Mouse (Mus musculus) embryonic facial prominence, embryonic 13.5 days (tissue): ENCODE data around the gene Gm17571. TPM values are rescaled to one million over a fixed set of nuclear protein-coding genes. Genes with fewer than 3 reads are reported as not detected.
A peak's percentile ranks its signal among the peaks of the same experiment; 100 is the strongest.

Experiments used
- ATAC-seq: fragments of 200-750 bp; cut with Nextera tagmentation; 2 replicates; pipeline ENCODE4 v1.8.0; 2017; ENCODE audit warnings: low read depth; ENCODE audit not compliant: insufficient number of reproducible peaks, insufficient read depth, low FRiP score, low TSS enrichment
- H3K27ac ChIP-seq: fragments of 300-500 bp; sonication (generic); 2 replicates; pipeline ENCODE4 v1.5.1; 2015; ENCODE audit warnings: moderate library complexity, mild to moderate bottlenecking, inconsistent platforms
- H3K27me3 ChIP-seq: fragments of 300-500 bp; sonication (generic); 2 replicates; pipeline ENCODE4 v1.6.1; 2015; ENCODE audit warnings: mild to moderate bottlenecking, inconsistent platforms
- H3K36me3 ChIP-seq: fragments of 300-500 bp; sonication (generic); 2 replicates; pipeline ENCODE4 v1.6.1; 2015; ENCODE audit warnings: mild to moderate bottlenecking, inconsistent platforms
- H3K4me1 ChIP-seq: fragments of 300-500 bp; sonication (generic); 2 replicates; pipeline ENCODE4 v1.6.1; 2015; ENCODE audit warnings: inconsistent platforms
- H3K4me2 ChIP-seq: fragments of 300-500 bp; sonication (generic); 2 replicates; pipeline ENCODE4 v1.6.1; 2015; ENCODE audit warnings: moderate library complexity, mild to moderate bottlenecking, inconsistent platforms
- H3K4me3 ChIP-seq: fragments of 300-500 bp; sonication (generic); 2 replicates; pipeline ENCODE4 v1.5.1; 2015; ENCODE audit warnings: mild to moderate bottlenecking, inconsistent platforms
- H3K9ac ChIP-seq: fragments of 300-500 bp; sonication (generic); 2 replicates; pipeline ENCODE4 v1.6.1; 2015; ENCODE audit warnings: mild to moderate bottlenecking, inconsistent platforms
- H3K9me3 ChIP-seq: fragments of 300-500 bp; sonication (generic); 2 replicates; pipeline ENCODE4 v1.6.1; 2016; ENCODE audit warnings: inconsistent platforms
- WGBS: fragments of 180-500 bp; shearing (Covaris S2); methylation state at CpG from one replicate; pipeline ENCODE4 v1.1.7; 2015; ENCODE audit warnings: mixed read lengths; 5-methylcytosine and 5-hydroxymethylcytosine counted together
- polyA plus RNA-seq: library from polyadenylated mRNA; unstranded; fragments of >200 nt; fragmentation: Nextera tagmentation; extraction: Ambion mirVana; gene quantifications from 2 replicates; pipeline ENCODE4 v1.2.1, GENCODE M21; 2015

Gm17571 gene
- polyA plus RNA-seq, 1 experiment from 2014 or later, result not detected

DNA sequence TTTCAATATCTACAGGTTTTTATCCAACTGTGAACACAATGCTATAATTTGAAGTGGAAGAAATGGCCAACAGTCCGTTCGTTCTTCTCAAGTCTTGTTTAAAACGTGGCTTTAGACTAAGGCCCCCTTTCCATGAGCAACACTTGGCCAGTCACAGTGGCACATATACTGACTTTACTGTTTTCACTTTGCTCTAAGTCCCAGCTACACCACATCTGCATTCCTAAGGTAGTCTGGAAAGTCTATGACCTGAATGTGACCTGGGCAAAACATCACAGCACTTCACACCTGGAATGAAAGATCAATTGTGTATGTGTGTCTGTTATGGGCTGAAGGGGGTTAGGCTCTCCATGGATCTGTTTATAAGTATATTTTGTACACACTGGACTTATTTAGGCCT lies 2.2 kb upstream of the Gm17571 start:
- Histone ChIP-seq H3K9ac (no peak overlapping the region), H3K27ac (no peak overlapping the region), H3K4me1 (peaks cover 8% of the 10 kb centered on the region; the same call in 1 of the 2 replicates), H3K27me3 (no peaks in the 10 kb centered on the region), H3K4me3 (no peak overlapping the region), H3K9me3 (no peaks in the 10 kb centered on the region), H3K4me2 (no peak overlapping the region), H3K36me3 (no peaks in the 10 kb centered on the region)
- WGBS, result 80% methylated on average over 3 of the region's 3 CpGs
- no peak for ATAC-seq

DNA sequence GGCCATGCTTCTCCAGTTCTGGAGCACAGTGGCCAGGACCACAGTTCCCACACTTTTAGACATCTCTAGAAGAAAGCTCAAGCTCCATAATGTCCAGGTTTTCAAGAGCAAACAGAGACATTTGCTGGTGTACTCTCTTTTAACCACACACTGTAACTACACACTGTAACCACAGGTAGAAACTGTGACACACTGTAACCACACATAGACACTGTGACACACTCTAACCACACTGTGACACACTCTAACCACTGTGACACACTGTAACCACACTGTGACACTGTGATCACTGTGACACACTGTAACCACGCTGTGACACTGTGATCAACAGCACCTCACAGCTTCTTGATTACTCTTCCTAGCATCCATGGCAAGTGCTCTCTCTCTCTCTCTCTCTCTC lies 317 bp downstream of the Gm17571 start:
- Histone ChIP-seq H3K4me2 (no peak overlapping the region), H3K9ac (no peak overlapping the region), H3K36me3 (no peaks in the 10 kb centered on the region), H3K4me3 (no peak overlapping the region), H3K9me3 (no peaks in the 10 kb centered on the region), H3K27me3 (no peaks in the 10 kb centered on the region), H3K4me1 (peaks cover 8% of the 10 kb centered on the region; the same call in 1 of the 2 replicates), H3K27ac (no peak overlapping the region)
- 84% methylated on average over 1 of the region's 1 CpGs for WGBS
- no peak for ATAC-seq

DNA sequence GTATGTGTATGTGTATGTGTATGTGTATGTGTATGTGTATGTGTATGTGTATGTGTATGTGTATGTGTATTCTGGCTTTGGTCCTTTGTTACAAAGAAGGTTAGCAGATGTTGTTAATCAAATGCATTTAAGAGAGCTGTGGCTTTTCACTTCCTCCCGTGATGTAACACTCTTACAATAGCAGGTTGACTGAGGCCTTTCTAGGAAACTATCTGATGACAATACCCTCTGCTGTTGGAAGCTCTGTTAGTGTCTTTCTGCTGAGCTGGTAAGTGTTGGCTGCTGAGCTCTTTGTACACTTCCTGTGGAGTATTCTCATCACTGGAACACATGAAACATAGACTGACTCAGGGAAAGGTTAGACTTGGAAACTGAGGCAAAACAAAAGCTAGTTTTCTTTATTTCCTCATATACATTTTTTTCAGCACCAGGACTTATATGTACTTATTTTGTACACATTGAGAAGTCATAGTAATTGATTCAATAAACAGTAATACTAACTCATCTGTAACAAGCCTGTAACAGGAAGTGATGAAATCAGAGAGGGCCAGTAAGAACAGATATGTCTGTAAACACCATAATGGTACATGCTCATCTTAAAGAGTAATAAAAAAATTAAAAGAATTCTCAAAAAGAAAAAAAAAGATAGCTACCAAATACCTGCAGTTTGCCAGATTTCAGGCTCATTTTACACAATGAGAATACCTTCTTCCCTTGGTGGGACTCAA lies 2.9 kb downstream of the Gm17571 start:
- Histone ChIP-seq H3K27ac (no peak overlapping the region), H3K4me1 (peaks cover 5% of the 10 kb centered on the region; the same call in 1 of the 2 replicates), H3K27me3 (no peaks in the 10 kb centered on the region), H3K4me2 (no peak overlapping the region), H3K9me3 (no peaks in the 10 kb centered on the region), H3K36me3 (no peaks in the 10 kb centered on the region), H3K9ac (no peak overlapping the region), H3K4me3 (no peak overlapping the region)
- ATAC-seq, result no peak
- WGBS, result 25% methylated on average over 1 of the region's 1 CpGs

DNA sequence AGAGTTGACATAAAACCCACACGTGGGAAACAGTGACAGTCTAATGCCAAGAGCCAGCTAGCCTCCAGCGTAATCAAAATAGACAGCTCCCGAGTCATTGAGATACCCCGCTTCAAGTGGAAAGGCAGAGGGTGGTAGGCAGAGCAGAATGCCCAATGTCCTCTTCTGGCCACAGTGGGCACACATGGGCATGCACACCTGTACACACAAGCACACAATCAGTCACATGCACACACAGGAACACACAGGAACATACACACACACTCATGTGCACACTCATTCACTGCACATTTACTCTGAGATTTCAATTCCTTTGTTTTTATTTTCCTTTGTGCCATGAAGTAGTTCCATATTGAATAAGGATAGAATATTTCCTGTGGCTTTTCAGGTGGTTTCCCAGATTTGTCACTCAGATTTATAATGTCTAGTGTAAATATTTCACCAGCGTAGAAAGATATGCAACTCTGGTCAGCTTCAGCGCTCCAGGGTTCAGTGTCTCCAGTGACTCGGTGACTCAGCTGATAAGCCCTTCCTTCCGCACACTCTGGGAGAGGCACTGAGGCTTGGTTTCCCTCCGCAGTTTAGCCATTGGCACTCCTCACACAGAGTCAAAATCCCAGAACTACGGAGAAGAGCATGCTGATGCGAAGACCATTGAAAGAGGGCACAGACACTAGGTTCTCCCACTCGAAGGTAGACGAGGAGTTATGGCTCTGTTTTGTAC lies 4.4 kb downstream of the Gm17571 start:
- Histone ChIP-seq H3K27me3 (no peaks in the 10 kb centered on the region), H3K36me3 (no peaks in the 10 kb centered on the region), H3K4me2 (no peak overlapping the region), H3K9ac (no peak overlapping the region), H3K4me1 (peaks cover 5% of the 10 kb centered on the region; the same call in 1 of the 2 replicates), H3K9me3 (no peaks in the 10 kb centered on the region), H3K27ac (no peak overlapping the region), H3K4me3 (no peak overlapping the region)
- ATAC-seq, result no peak
- 83% methylated on average over 13 of the region's 13 CpGs for WGBS

DNA sequence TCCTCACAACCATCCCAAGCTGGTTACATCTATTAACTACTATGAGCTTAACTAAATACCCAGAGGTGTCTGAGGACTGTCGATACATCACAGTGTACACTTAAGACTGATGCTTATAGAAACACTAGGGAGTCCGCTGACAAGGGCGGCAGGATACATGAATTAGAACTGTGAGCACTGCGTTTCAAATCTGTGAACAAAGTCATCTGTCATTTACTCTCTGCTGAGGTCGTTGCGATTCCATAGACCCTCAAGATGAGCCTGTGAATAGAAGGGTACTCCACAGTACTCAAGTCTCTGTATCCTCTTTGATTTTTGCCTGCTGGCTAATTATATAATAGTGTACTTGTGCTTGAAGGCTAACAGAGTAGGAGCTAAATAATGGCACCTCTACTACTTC lies 5.6 kb downstream of the Gm17571 start:
- H3K9me3 ChIP-seq, result no peaks in the 10 kb centered on the region
- no peak overlapping the region for H3K4me3 ChIP-seq
- H3K27ac ChIP-seq, result no peak overlapping the region
- H3K36me3 ChIP-seq, result no peaks in the 10 kb centered on the region
- peaks cover 3% of the 10 kb centered on the region; the same call in 1 of the 2 replicates for H3K4me1 ChIP-seq
- H3K4me2 ChIP-seq, result no peak overlapping the region
- no peak overlapping the region for H3K9ac ChIP-seq
- WGBS, result 82% methylated on average over 6 of the region's 6 CpGs
- ATAC-seq, result no peak
- H3K27me3 ChIP-seq, result no peaks in the 10 kb centered on the region

DNA sequence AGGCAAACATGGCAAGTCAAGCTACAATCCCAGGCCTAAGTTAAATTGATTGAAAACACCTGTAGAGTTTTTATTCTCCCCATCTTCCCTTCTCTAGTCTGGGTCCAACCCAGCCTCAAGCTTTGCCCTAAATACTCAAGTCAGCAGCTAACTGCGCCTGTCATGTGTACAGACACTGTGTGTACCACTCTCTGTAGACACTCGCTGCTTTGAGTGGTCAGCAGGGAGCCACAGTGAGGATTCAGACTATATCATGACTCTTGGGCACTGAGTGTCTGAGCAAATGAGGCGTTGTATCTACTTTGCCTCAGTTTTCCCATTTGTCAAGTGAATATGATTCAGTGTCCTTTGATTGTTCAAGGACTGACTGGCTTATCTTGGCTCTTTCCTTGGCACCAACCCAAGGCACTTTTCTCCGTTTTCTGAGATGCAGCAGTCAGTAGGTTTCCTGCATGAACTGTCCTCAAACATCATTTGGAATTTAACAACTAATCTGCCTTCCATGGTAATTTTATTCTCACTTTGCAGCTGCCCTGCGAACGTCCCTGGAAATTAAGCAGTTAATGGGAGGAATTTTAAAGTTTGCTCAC lies 13.0 kb downstream of the Gm17571 start:
- H3K27ac ChIP-seq, result no peak overlapping the region
- no peaks in the 10 kb centered on the region for H3K27me3 ChIP-seq
- no peak overlapping the region for H3K4me2 ChIP-seq
- H3K9ac ChIP-seq, result no peak overlapping the region
- no peaks in the 10 kb centered on the region for H3K9me3 ChIP-seq
- H3K4me1 ChIP-seq, result peaks cover 21% of the 10 kb centered on the region
- H3K4me3 ChIP-seq, result no peak overlapping the region
- ATAC-seq, result no peak
- WGBS, result 74% methylated on average over 6 of the region's 6 CpGs
- H3K36me3 ChIP-seq, result no peaks in the 10 kb centered on the region

DNA sequence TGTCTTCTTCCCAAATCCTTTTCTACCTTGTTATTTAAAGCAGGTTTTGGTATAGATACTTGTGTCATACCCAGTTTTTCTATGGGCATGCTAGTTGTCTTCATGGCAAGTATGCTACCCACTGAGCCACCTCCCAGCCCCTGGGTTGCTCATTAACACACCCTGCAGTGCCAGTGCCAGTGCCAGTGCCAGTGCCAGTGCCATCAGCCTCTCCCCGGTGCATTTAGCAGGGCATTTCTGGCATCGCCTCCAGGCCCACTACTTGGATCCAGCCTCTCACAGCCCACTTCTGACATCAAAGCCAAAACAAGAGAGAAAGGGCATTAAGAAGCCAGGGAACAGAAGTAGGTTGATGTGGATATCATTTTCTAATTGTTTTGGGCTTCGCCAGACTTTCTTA lies 14.9 kb downstream of the Gm17571 start:
- ATAC-seq, result no peak
- peaks cover 33% of the 10 kb centered on the region for H3K4me1 ChIP-seq
- no peak overlapping the region for H3K4me2 ChIP-seq
- no peak overlapping the region for H3K9ac ChIP-seq
- 93% methylated on average over 3 of the region's 3 CpGs for WGBS
- H3K36me3 ChIP-seq, result no peaks in the 10 kb centered on the region
- H3K27me3 ChIP-seq, result no peaks in the 10 kb centered on the region
- no peak overlapping the region for H3K4me3 ChIP-seq
- H3K27ac ChIP-seq, result no peak overlapping the region
- H3K9me3 ChIP-seq, result no peaks in the 10 kb centered on the region

DNA sequence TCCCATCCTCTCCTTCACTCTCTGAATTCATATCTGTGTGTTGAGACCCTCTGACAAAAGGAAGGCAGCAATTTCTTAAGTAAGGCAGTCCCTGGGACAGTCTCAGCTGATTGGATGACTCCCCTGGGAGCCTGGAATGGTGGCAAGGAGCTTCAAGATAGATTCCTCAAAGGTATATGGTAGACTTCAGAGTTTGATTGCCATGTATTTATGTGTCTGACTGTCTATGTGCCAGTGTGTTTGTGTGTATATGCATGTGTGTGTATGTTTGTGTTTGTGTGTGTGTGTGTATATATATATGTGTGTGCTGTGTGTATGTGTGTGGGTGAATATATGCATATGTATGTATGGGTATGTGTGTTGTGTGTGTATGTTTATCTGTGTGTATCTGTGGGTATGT lies 15.8 kb downstream of the Gm17571 start:
- H3K4me1 ChIP-seq, result peaks cover 34% of the 10 kb centered on the region
- ATAC-seq, result no peak

DNA sequence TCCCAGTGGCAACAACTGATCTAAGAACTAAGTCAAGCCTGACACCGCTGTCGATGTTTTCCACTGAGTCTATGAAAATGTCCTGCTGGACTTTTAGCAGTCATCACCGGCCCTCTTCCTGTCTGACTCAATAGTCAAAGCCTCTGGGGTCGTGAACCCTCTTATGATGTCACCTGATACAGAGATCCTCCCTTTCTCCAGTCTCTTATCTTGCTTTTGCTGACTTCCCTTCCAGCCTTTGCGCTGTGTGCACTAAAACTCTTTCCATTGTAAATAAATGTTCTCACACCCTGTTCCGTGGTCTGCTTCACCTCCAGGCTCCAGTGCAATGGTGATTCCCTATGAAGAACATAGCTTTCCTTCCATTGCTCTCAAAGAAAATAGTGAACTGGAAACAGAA lies 16.3 kb downstream of the Gm17571 start:
- Histone ChIP-seq H3K36me3 (no peaks in the 10 kb centered on the region), H3K4me2 (no peak overlapping the region), H3K4me1 (peaks cover 33% of the 10 kb centered on the region), H3K27me3 (no peaks in the 10 kb centered on the region), H3K9ac (no peak overlapping the region), H3K4me3 (no peak overlapping the region), H3K9me3 (no peaks in the 10 kb centered on the region), H3K27ac (no peak overlapping the region)
- 80% methylated on average over 6 of the region's 6 CpGs for WGBS
- ATAC-seq, result no peak

More for the DNA sequence above, 15.8 kb downstream of the Gm17571 start:
- no peak overlapping the region for H3K27ac ChIP-seq
- no peaks in the 10 kb centered on the region for H3K36me3 ChIP-seq
- no peak overlapping the region for H3K9ac ChIP-seq
- no peak overlapping the region for H3K4me3 ChIP-seq
- no peaks in the 10 kb centered on the region for H3K27me3 ChIP-seq
- no peak overlapping the region for H3K4me2 ChIP-seq
- H3K9me3 ChIP-seq, result no peaks in the 10 kb centered on the region

DNA sequence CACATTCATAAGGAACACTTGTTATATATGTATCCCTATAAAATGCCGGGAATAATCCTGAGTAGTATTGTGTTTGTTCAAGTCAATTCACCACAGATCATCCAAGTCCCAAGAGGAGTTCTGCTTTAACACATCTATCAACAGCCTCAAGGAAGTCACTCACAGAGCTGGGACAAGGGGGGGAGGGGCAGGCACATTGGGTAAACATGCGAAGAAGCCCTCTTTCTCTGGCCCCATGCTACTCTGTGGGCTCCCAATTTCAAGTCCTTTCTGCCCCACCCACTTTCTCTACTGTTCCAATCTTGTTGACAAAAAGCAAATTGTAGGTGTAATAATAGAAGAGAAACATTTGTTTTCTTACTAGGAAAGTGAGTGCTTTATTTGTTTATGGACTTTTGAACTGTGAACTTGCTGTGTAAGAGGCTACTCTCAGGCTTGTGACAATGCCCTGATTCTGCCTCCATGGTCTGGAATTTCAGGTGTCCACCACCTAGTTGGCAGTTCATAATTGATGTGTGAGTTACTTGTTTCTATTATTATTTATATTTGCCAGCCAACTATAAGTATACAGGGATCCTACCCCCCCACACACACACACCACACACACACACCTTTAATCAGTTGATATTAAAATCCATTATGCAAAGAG lies 17.0 kb downstream of the Gm17571 start:
- Histone ChIP-seq H3K4me2 (no peak overlapping the region), H3K27ac (no peak overlapping the region), H3K9ac (no peak overlapping the region), H3K4me3 (no peak overlapping the region), H3K36me3 (no peaks in the 10 kb centered on the region), H3K27me3 (no peaks in the 10 kb centered on the region), H3K4me1 (peaks cover 39% of the 10 kb centered on the region), H3K9me3 (no peaks in the 10 kb centered on the region)
- whole genome bisulfite sequencing, result 46% methylated on average over 2 of the region's 2 CpGs
- no peak for ATAC-seq

DNA sequence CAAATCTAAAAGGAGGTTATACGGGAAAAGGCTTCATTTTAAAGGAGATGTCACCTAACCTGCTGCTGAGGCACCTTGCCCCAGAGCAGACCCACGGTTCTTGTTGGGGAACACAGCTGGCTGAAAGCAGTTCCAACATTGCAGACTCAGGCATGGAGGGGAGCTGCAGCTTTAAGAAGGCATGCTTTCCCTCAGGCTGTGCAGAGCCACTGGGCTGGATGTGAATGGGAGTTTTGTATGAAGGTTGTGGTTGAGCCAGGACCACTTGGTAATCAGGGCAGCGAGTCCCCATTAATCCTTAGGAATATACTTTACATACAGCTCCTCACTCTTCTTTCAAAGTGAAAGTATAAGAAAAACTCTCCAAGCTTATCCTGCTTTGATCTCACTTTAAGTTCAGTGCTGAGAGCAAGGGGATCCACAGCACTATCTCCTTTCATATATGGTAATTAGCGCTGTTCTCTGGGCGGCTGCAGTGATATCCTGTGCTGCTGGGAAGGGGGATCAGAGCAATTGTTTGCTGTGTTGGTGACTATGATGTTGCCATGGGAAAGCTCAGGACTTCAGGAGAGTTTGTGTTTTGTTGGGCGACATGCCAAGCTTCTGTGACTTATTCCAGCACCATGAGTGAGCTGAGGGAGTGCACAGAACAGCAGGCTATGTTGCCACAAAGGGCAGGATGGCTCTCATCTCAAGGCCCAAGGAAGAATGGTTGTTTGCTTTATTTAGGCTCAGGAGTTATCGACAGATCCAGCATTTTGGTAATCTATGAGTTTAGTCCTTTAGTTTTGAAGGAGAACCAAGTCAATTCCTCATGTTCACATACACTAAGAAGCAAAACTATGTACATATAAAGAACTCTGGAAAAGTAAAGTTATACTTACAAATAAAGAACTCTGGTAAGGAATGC lies 21.3 kb downstream of the Gm17571 start:
- Histone ChIP-seq H3K27me3 (no peaks in the 10 kb centered on the region), H3K36me3 (no peaks in the 10 kb centered on the region), H3K4me1 (peaks cover 38% of the 10 kb centered on the region), H3K9me3 (no peaks in the 10 kb centered on the region), H3K27ac (peak overlapping the region; percentile 86), H3K9ac (no peak overlapping the region), H3K4me2 (peak overlapping the region; percentile 51), H3K4me3 (peak overlapping the region; percentile 12)
- 15% methylated on average over 7 of the region's 7 CpGs for WGBS
- ATAC-seq, result peak; percentile 86
